Mouse (Mus musculus) small intestine, adult 2 months (tissue): Measurements from ENCODE around the gene Sh3pxd2a.

ENCODE experiments used
- CTCF ChIP-seq: fragments of 200-500 bp; IDR thresholded peaks from 2 replicates; pipeline ENCODE4 v1.5.1; 2012; ENCODE audit warnings: low read depth, mild to moderate bottlenecking, control low read depth, inconsistent platforms, low read length, moderate library complexity, mixed read lengths; ENCODE audit not compliant: insufficient replicate concordance, insufficient read length; ENCODE audit errors: extremely low read depth
- POLR2A ChIP-seq: fragments of 200-500 bp; IDR thresholded peaks from 2 replicates; pipeline ENCODE4 v1.6.1; 2012; ENCODE audit warnings: low read depth, mild to moderate bottlenecking, control low read depth, inconsistent platforms, low read length, moderate library complexity

DNA sequence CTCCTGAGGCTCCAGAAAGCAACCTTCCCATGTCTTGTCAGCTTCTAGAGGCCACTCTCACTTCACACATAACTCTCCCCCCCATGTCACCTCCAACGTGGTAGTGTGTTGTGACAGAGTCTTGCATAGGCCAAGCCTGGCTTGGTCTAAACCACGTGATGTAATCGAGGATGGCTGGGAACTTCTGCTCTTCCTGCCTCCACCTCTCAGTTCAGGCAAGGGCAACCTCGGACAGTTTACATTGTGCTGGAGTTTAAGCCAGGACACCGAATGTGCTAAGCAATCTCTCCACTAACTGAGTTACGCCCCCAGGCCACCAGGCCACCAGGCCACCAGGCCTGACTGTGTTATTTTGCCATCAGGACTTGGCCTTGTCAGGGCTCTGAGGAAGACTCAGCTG, 57.7 kb downstream of the Sh3pxd2a start:
- TF ChIP-seq POLR2A, result no peak
- TF ChIP-seq CTCF, result no peak
